Mouse (Mus musculus) limb, embryonic 14.5 days (tissue): Measurements from ENCODE around the gene Slc12a7. TPM values are rescaled to one million over a fixed set of nuclear protein-coding genes. Genes with fewer than 3 reads are reported as not detected.
"Not testable (repeated sequence)": the region's sequence is repeated elsewhere in the genome, so short reads cannot be mapped to it uniquely, and the experiment has no call there.

Experiments used
- ATAC-seq: fragments of 200-750 bp; cut with Nextera tagmentation; 2 replicates; pipeline ENCODE4 v1.8.0; 2017; ENCODE audit warnings: low read depth, moderate number of reproducible peaks, moderate TSS enrichment; ENCODE audit not compliant: low FRiP score
- DNase-seq: peaks from one replicate; pipeline ENCODE4 v3.0.0-alpha.2; 2015; ENCODE audit warnings: low spot score
- H3K27ac ChIP-seq: fragments of 300-500 bp; sonication (generic); replicated peaks from 2 replicates; pipeline ENCODE4 v1.5.1; 2014; ENCODE audit warnings: low read depth, mild to moderate bottlenecking, low read length, moderate library complexity, mixed read lengths
- H3K27me3 ChIP-seq: fragments of 300-500 bp; sonication (generic); 2 replicates; pipeline ENCODE4 v1.6.1; 2014; ENCODE audit warnings: low read length, mixed read lengths; ENCODE audit not compliant: control insufficient read depth, insufficient read depth
- H3K36me3 ChIP-seq: fragments of 300-500 bp; sonication (generic); 2 replicates; pipeline ENCODE4 v1.6.1; 2014; ENCODE audit warnings: mild to moderate bottlenecking, low read length, moderate library complexity, mixed read lengths; ENCODE audit not compliant: control insufficient read depth, insufficient read depth
- H3K4me1 ChIP-seq: fragments of 300-500 bp; sonication (generic); 2 replicates; pipeline ENCODE4 v1.6.1; 2014; ENCODE audit warnings: antibody characterized with exemption, low read length, mixed read lengths; ENCODE audit not compliant: control insufficient read depth, insufficient read depth
- H3K4me2 ChIP-seq: fragments of 300-500 bp; sonication (generic); replicated peaks from 2 replicates; pipeline ENCODE4 v1.6.1; 2014; ENCODE audit warnings: low read depth, mild to moderate bottlenecking, low read length, moderate library complexity; ENCODE audit not compliant: severe bottlenecking
- H3K4me3 ChIP-seq: fragments of 300-500 bp; sonication (generic); replicated peaks from 2 replicates; pipeline ENCODE4 v1.5.1; 2014; ENCODE audit warnings: low read length
- H3K9ac ChIP-seq: fragments of 300-500 bp; sonication (generic); 2 replicates; pipeline ENCODE4 v1.6.1; 2014; ENCODE audit warnings: mild to moderate bottlenecking, low read depth, low read length, moderate library complexity; ENCODE audit not compliant: severe bottlenecking
- H3K9me3 ChIP-seq: fragments of 300-500 bp; sonication (generic); 2 replicates; pipeline ENCODE4 v1.6.1; 2016; ENCODE audit warnings: low read length; ENCODE audit not compliant: control insufficient read depth
- POLR2A ChIP-seq: fragments of 200-500 bp; IDR thresholded peaks from 2 replicates; pipeline ENCODE4 v1.8.0; 2012; ENCODE audit warnings: inconsistent platforms, mild to moderate bottlenecking, moderate library complexity, borderline replicate concordance; ENCODE audit not compliant: insufficient read depth, insufficient read length; ENCODE audit errors: extremely low read depth
- WGBS: fragments of 180-500 bp; shearing (Covaris S2); extraction: QIAGEN DNeasy Blood & Tissue Kit; methylation state at CpG from one replicate; pipeline ENCODE4 v1.1.7; 2014; 5-methylcytosine and 5-hydroxymethylcytosine counted together
- polyA plus RNA-seq, 2 experiments: library from polyadenylated mRNA; depleted of rRNA in 1 of 2; stranded (reverse) in 1 of 2; unstranded in 1 of 2; fragments of >200 nt; fragmentation: Nextera tagmentation in 1 of 2; extraction: Ambion mirVana in 1 of 2; gene quantifications; 2 replicates each; pipeline versions ENCODE4 v1.2.1 to v1.2.3; 2012 to 2014

Gene Slc12a7
- polyA plus RNA-seq, 2 experiments: 16.5 to 32.8 TPM

- no peaks in the 10 kb centered on the region for H3K36me3 ChIP-seq
- H3K4me1 ChIP-seq: no peaks in the 10 kb centered on the region
- H3K27me3 ChIP-seq: no peaks in the 10 kb centered on the region
- H3K9me3 ChIP-seq: no peaks in the 10 kb centered on the region
- no peak overlapping the region for H3K27ac ChIP-seq
- H3K4me2 ChIP-seq: no peak overlapping the region
- TF ChIP-seq POLR2A: no peak
- 80% methylated on average over 12 of the region's 12 CpGs for WGBS
- ATAC-seq: no peak
- no peak overlapping the region for H3K4me3 ChIP-seq
- DNase-seq: no peak
- H3K9ac ChIP-seq: no peak overlapping the region
Measured at GRCm38 (mm10) chr13:73700554-73700953, 32.3 kb upstream of the Slc12a7 start.

- Histone ChIP-seq H3K9me3 (no peaks in the 10 kb centered on the region), H3K4me3 (no peak overlapping the region), H3K9ac (no peak overlapping the region), H3K36me3 (no peaks in the 10 kb centered on the region), H3K4me2 (no peak overlapping the region), H3K27me3 (no peaks in the 10 kb centered on the region), H3K4me1 (no peaks in the 10 kb centered on the region), H3K27ac (no peak overlapping the region)
- ATAC-seq (no peak), DNase-seq (no peak)
- TF ChIP-seq POLR2A: no peak
- 81% methylated on average over 9 of the region's 9 CpGs for WGBS
Measured at GRCm38 (mm10) chr13:73701161-73701883, 31.6 kb upstream of the Slc12a7 start.

- no peak overlapping the region for H3K27ac ChIP-seq
- no peaks in the 10 kb centered on the region for H3K9me3 ChIP-seq
- no peak overlapping the region for H3K4me2 ChIP-seq
- 88% methylated on average over 4 of the region's 4 CpGs for WGBS
- H3K27me3 ChIP-seq: no peaks in the 10 kb centered on the region
- H3K9ac ChIP-seq: no peak overlapping the region
- H3K36me3 ChIP-seq: no peaks in the 10 kb centered on the region
- ATAC-seq (no peak), DNase-seq (no peak)
- H3K4me3 ChIP-seq: no peak overlapping the region
- no peak for TF ChIP-seq POLR2A
- H3K4me1 ChIP-seq: no peaks in the 10 kb centered on the region
Measured at GRCm38 (mm10) chr13:73702776-73703175, 30.1 kb upstream of the Slc12a7 start.

- DNase-seq: not testable (repeated sequence)
- 72% methylated on average over 4 of the region's 4 CpGs for WGBS
Measured at GRCm38 (mm10) chr13:73703486-73703885, 29.4 kb upstream of the Slc12a7 start.

GRCm38 (mm10) chr13:73704694-73705325 lies 28.1 kb upstream of the Slc12a7 start, which contains the start of gene Slc6a19:
Slc6a19 (minus strand) TSS chr13:73704865.
- H3K9me3 ChIP-seq: no peaks in the 10 kb centered on the region
- no peak within 1 kb of the TSS for H3K9ac ChIP-seq
- WGBS: 85% methylated on average over 7 of the region's 7 CpGs
- H3K27ac ChIP-seq: no peak within 1 kb of the TSS
- no peaks in the 10 kb centered on the region for H3K4me1 ChIP-seq
- no peak within 1 kb of the TSS for H3K4me3 ChIP-seq
- H3K4me2 ChIP-seq: no peak within 1 kb of the TSS
- TF ChIP-seq POLR2A: no peak
- no peak for ATAC-seq
- no peaks in the 10 kb centered on the region for H3K27me3 ChIP-seq
- DNase-seq: no peak
- no peaks in the 10 kb centered on the region for H3K36me3 ChIP-seq

More at GRCm38 (mm10) chr13:73703486-73703885, 29.4 kb upstream of the Slc12a7 start:
- not testable (repeated sequence) for H3K4me2 ChIP-seq, H3K27ac ChIP-seq, H3K27me3 ChIP-seq, H3K4me3 ChIP-seq, H3K36me3 ChIP-seq, H3K4me1 ChIP-seq, H3K9ac ChIP-seq, ATAC-seq, H3K9me3 ChIP-seq
